Mouse (Mus musculus) MEL (cell line): ENCODE measurements around the gene Ablim2. TPM values are rescaled to one million over a fixed set of nuclear protein-coding genes. Genes with fewer than 3 reads are reported as not detected.

Source experiments
- DNase-seq: peaks from one replicate; pipeline ENCODE4 v3.0.0; 2011; ENCODE audit warnings: low read depth, low spot score
- H3K27ac ChIP-seq: 2 replicates; pipeline ENCODE4 v1.5.1; 2012; ENCODE audit warnings: low read depth, mild to moderate bottlenecking, control low read depth, low read length, moderate library complexity; ENCODE audit not compliant: control insufficient read depth
- H3K27me3 ChIP-seq, 2 experiments: fragments of 150-350 bp in 1 of 2; sonication (generic) in 1 of 2; 2 replicates each; pipeline ENCODE4 v1.6.1; 2012; ENCODE audit warnings: low read length in 2 of 2, mild to moderate bottlenecking in 2 of 2, improper control_type of control experiment in 1 of 2, moderate library complexity in 1 of 2; ENCODE audit not compliant: insufficient read depth in 2 of 2, control insufficient read depth in 1 of 2
- H3K36me3 ChIP-seq, 2 experiments: 2 replicates each; pipeline ENCODE4 v1.6.1; 2012 to 2014; ENCODE audit warnings: low read length in 2 of 2, improper control_type of control experiment in 1 of 2, inconsistent platforms in 1 of 2, mild to moderate bottlenecking in 1 of 2; ENCODE audit not compliant: insufficient read depth in 2 of 2, control insufficient read depth in 1 of 2
- H3K4me1 ChIP-seq, 2 experiments: fragments of 150-350 bp in 1 of 2; sonication (generic) in 1 of 2; 2 replicates each; pipeline ENCODE4 v1.6.1; 2012; ENCODE audit warnings: low read length in 2 of 2, improper control_type of control experiment in 1 of 2, mild to moderate bottlenecking in 1 of 2; ENCODE audit not compliant: insufficient read depth in 2 of 2, control insufficient read depth in 1 of 2
- H3K4me3 ChIP-seq, 2 experiments: fragments of 150-350 bp in 1 of 2; sonication (generic) in 1 of 2; 2 replicates each; pipeline ENCODE4 v1.5.1; 2012; ENCODE audit warnings: low read depth in 2 of 2, low read length in 2 of 2, mild to moderate bottlenecking in 2 of 2, moderate library complexity in 2 of 2, control low read depth in 1 of 2, improper control_type of control experiment in 1 of 2; ENCODE audit not compliant: control insufficient read depth in 1 of 2, insufficient read depth in 1 of 2
- H3K79me2 ChIP-seq: 2 replicates; pipeline ENCODE4 v1.6.1; 2012; ENCODE audit warnings: mild to moderate bottlenecking, low read length, moderate library complexity; ENCODE audit not compliant: control insufficient read depth, poor library complexity, insufficient read depth
- H3K9ac ChIP-seq: 2 replicates; pipeline ENCODE4 v1.6.1; 2012; ENCODE audit warnings: low read depth, mild to moderate bottlenecking, control low read depth, low read length, moderate library complexity; ENCODE audit not compliant: control insufficient read depth, poor library complexity, severe bottlenecking
- H3K9me3 ChIP-seq: fragments of 150-350 bp; sonication (generic); replicated peaks from 2 replicates; pipeline ENCODE4 v1.6.1; 2012; ENCODE audit warnings: mild to moderate bottlenecking, low read length, improper control_type of control experiment, moderate library complexity; ENCODE audit not compliant: insufficient read depth
- CTCF ChIP-seq, 3 experiments: IDR thresholded peaks in 2 of 3; conservative IDR thresholded peaks in 1 of 3; 2 replicates each; pipeline ENCODE4 v1.5.1; 2011 to 2012; ENCODE audit warnings: low read length in 3 of 3, low read depth in 2 of 3, mild to moderate bottlenecking in 2 of 3, improper control_type of control experiment in 1 of 3, inconsistent platforms in 1 of 3, mixed read lengths in 1 of 3, moderate library complexity in 1 of 3; ENCODE audit not compliant: control insufficient read depth in 1 of 3, insufficient read depth in 1 of 3, poor library complexity in 1 of 3, severe bottlenecking in 1 of 3
- JUND ChIP-seq: IDR thresholded peaks from 2 replicates; pipeline ENCODE4 v1.6.1; 2011; ENCODE audit warnings: low read depth, mild to moderate bottlenecking, improper control_type of control experiment, low read length
- MAX ChIP-seq: IDR thresholded peaks from 2 replicates; pipeline ENCODE4 v1.6.1; 2011; ENCODE audit warnings: low read length, improper control_type of control experiment
- MEF2A ChIP-seq: IDR thresholded peaks from 2 replicates; pipeline ENCODE4 v1.6.1; 2014; ENCODE audit warnings: low read depth, mild to moderate bottlenecking, inconsistent platforms, low read length, improper control_type of control experiment; ENCODE audit not compliant: poor library complexity, insufficient replicate concordance, severe bottlenecking; ENCODE audit errors: extremely low read depth
- MYC ChIP-seq: IDR thresholded peaks from 2 replicates; pipeline ENCODE4 v1.6.1; 2011; ENCODE audit warnings: low read depth, mild to moderate bottlenecking, low read length, improper control_type of control experiment, moderate library complexity
- NELFE ChIP-seq: IDR thresholded peaks from 2 replicates; pipeline ENCODE4 v1.6.1; 2011; ENCODE audit warnings: low read depth, low read length, improper control_type of control experiment
- SIN3A ChIP-seq: IDR thresholded peaks from 2 replicates; pipeline ENCODE4 v1.6.1; 2012; ENCODE audit warnings: low read length, improper control_type of control experiment, inconsistent platforms
- TAL1 ChIP-seq: IDR thresholded peaks from 2 replicates; pipeline ENCODE4 v1.6.1; 2012; ENCODE audit warnings: mild to moderate bottlenecking, inconsistent platforms, low read length, moderate library complexity, mixed read lengths
- TCF12 ChIP-seq: IDR thresholded peaks from 2 replicates; pipeline ENCODE4 v1.6.1; 2014; ENCODE audit warnings: low read depth, mild to moderate bottlenecking, inconsistent platforms, low read length, improper control_type of control experiment, moderate library complexity
- UBTF ChIP-seq: IDR thresholded peaks from 2 replicates; pipeline ENCODE4 v1.6.1; 2012; ENCODE audit warnings: low read depth, mild to moderate bottlenecking, inconsistent platforms, low read length, improper control_type of control experiment, moderate library complexity, borderline replicate concordance; ENCODE audit not compliant: insufficient read depth
- USF2 ChIP-seq, 2 experiments: IDR thresholded peaks; 2 replicates each; pipeline ENCODE4 v1.6.1; 2011 to 2012; ENCODE audit warnings: improper control_type of control experiment in 2 of 2, low read length in 2 of 2, borderline replicate concordance in 1 of 2, inconsistent platforms in 1 of 2, low read depth in 1 of 2, mild to moderate bottlenecking in 1 of 2; ENCODE audit not compliant: insufficient read depth in 1 of 2
- ZC3H11A ChIP-seq: IDR thresholded peaks from 2 replicates; pipeline ENCODE4 v1.6.1; 2012; ENCODE audit warnings: low read depth, mild to moderate bottlenecking, inconsistent platforms, low read length, improper control_type of control experiment
- ZKSCAN1 ChIP-seq: IDR thresholded peaks from 2 replicates; pipeline ENCODE4 v1.6.1; 2012; ENCODE audit warnings: low read depth, mild to moderate bottlenecking, inconsistent platforms, low read length, improper control_type of control experiment, moderate library complexity
- polyA plus RNA-seq, 2 experiments: library from polyadenylated mRNA; stranded (reverse) in 1 of 2; unstranded in 1 of 2; fragments of >175 nt in 1 of 2; fragments of >200 nt in 1 of 2; gene quantifications; 2 replicates each; pipeline versions ENCODE4 v1.2.1 to v1.2.4; 2012; ENCODE audit warnings: low replicate concordance in 2 of 2, low read depth in 1 of 2; ENCODE audit not compliant: insufficient read length in 2 of 2, insufficient read depth in 1 of 2, missing spikeins in 1 of 2
- total RNA-seq: library from RNA; depleted of rRNA; stranded (reverse); fragments of 300-350 nt; gene quantifications from 2 replicates; pipeline ENCODE4 v1.2.3, GENCODE M21; 2012

Gene Ablim2
- total and polyA plus RNA-seq, 3 experiments, result not detected

DNA sequence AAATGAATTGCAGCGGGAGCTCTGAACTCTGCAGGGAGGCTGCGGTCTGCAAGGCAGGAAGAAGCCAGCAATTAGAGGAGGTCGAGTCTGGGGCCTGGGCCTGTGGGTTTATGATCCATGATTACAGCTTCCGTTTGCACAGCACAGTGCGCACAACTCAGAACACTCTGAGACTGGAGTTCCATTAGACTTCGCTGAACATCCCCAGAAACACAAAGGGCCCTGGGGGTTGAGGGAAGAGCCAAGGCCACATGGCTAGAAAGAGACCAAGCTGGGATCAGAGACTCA is 16.4 kb downstream of the Ablim2 start:
- no peaks in the 10 kb centered on the region for H3K27me3 ChIP-seq
- H3K9ac ChIP-seq, result no peak overlapping the region

DNA sequence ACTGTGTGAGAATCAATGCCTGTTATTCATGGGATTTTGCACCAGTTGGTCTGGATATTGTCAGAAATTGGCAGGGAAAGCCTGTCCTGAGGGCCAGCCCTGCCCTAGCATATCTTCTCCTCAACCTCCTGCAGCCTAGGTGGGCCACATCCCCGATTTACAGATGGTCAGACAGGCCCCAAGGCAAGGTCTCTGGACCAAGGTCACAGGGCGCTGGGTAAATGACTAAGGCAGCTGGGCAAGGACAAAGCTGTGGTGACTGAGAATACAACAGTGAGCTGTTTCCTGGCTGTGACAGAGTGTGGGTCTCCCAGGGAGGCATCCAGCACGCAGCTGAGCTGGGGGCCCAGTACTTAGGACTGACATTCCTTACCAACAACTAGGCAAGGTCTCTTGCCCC is 23.4 kb downstream of the Ablim2 start:
- H3K9me3 ChIP-seq, result no peaks in the 10 kb centered on the region
- no peaks in the 10 kb centered on the region for H3K79me2 ChIP-seq
- H3K9ac ChIP-seq, result no peak overlapping the region
- no peaks in the 10 kb centered on the region for H3K4me1 ChIP-seq
- H3K4me3 ChIP-seq, result no peak overlapping the region
- no peak for DNase-seq
- no peaks in the 10 kb centered on the region for H3K27me3 ChIP-seq
- no peak overlapping the region for H3K27ac ChIP-seq
- no peaks in the 10 kb centered on the region for H3K36me3 ChIP-seq
- no peak for TF ChIP-seq USF2 (IDR thresholded peaks at IDR 0.05; ENCODE audit: borderline replicate concordance in 1 of 2, insufficient read depth in 1 of 2, low read depth in 1 of 2, low read length in 2 of 2)
- no peak for TF ChIP-seq JUND
- no peak for TF ChIP-seq CTCF (IDR thresholded peaks at IDR 0.05 in 2 of 3, conservative IDR thresholded peaks at IDR 0.05 in 1 of 3; ENCODE audit: control insufficient read depth in 1 of 3, insufficient read depth in 1 of 3, low read depth in 2 of 3, low read length in 3 of 3, poor library complexity in 1 of 3, severe bottlenecking in 1 of 3)
- TF ChIP-seq TCF12, result no peak
- no peak for TF ChIP-seq UBTF
- no peak for TF ChIP-seq ZKSCAN1

More for the DNA sequence above, 16.4 kb downstream of the Ablim2 start:
- TF ChIP-seq MEF2A (no peak), TAL1 (no peak), MAX (no peak), NELFE (no peak)
- H3K9me3 ChIP-seq, result no peaks in the 10 kb centered on the region
- no peak for DNase-seq
- no peaks in the 10 kb centered on the region for H3K79me2 ChIP-seq
- H3K27ac ChIP-seq, result no peak overlapping the region
- no peak overlapping the region for H3K4me3 ChIP-seq
- no peaks in the 10 kb centered on the region for H3K4me1 ChIP-seq
- H3K36me3 ChIP-seq, result no peaks in the 10 kb centered on the region

DNA sequence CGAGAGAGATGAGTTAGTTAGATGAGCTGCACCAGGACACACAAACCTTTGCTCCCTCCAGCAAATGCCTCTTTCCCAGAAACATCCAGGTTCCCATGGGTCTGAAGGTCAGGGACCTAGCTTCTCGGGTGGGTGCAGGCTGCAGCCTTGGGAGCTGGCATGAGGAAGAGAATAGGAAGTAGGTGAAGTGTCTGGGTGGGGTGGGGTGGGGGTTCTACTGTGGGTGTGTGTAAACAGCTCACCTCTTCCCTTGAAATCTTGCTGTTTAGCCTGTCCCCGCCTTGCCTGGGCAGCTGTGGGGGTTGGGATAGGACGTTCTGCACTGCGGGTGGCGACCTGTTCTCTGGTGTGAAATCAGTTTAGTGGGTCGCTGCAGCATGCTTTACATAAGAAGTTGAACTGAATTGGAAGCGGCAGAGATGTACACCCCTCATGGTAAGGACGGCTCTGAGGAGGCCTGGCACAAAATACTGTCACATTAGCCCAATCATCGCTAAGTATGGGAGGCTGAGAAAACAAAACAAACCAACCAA is 25.0 kb downstream of the Ablim2 start:
- TF ChIP-seq TAL1, result no peak
- no peak for TF ChIP-seq MAX
- no peak for TF ChIP-seq ZC3H11A
- TF ChIP-seq MYC, result no peak
- no peak for TF ChIP-seq SIN3A
- no peak for TF ChIP-seq JUND
- no peak for TF ChIP-seq TCF12
- TF ChIP-seq MEF2A, result no peak
- H3K4me3 ChIP-seq, result no peak overlapping the region
- H3K4me1 ChIP-seq, result no peaks in the 10 kb centered on the region
- no peaks in the 10 kb centered on the region for H3K27me3 ChIP-seq
- no peaks in the 10 kb centered on the region for H3K79me2 ChIP-seq
- H3K9ac ChIP-seq, result no peak overlapping the region
- DNase-seq, result no peak
- no peak overlapping the region for H3K27ac ChIP-seq
- H3K9me3 ChIP-seq, result no peaks in the 10 kb centered on the region
- no peaks in the 10 kb centered on the region for H3K36me3 ChIP-seq
